Mouse (Mus musculus) neural tube, embryonic 11.5 days (tissue): ENCODE results near the gene Serpinb1b. TPM values are rescaled to one million over a fixed set of nuclear protein-coding genes. Genes with fewer than 3 reads are reported as not detected.

Experiments
- ATAC-seq: fragments of 200-750 bp; cut with Nextera tagmentation; 2 replicates; pipeline ENCODE4 v1.8.0; 2017; ENCODE audit warnings: moderate number of reproducible peaks, mild to moderate bottlenecking, moderate TSS enrichment, moderate library complexity; ENCODE audit not compliant: insufficient read depth, low FRiP score, low TSS enrichment
- DNase-seq: peaks from one replicate; pipeline ENCODE4 v3.0.0-alpha.2; 2015; ENCODE audit warnings: low spot score
- H3K27ac ChIP-seq: fragments of 300-500 bp; sonication (generic); 2 replicates; pipeline ENCODE4 v1.5.1; 2014; ENCODE audit warnings: low read depth, mild to moderate bottlenecking, low read length
- H3K27me3 ChIP-seq: fragments of 300-500 bp; sonication (generic); 2 replicates; pipeline ENCODE4 v1.6.1; 2014; ENCODE audit warnings: mild to moderate bottlenecking, low read length, mixed read lengths; ENCODE audit not compliant: control insufficient read depth, insufficient read depth
- H3K36me3 ChIP-seq: fragments of 300-500 bp; sonication (generic); 2 replicates; pipeline ENCODE4 v1.6.1; 2014; ENCODE audit warnings: mild to moderate bottlenecking, low read length, moderate library complexity, mixed read lengths; ENCODE audit not compliant: control insufficient read depth, insufficient read depth
- H3K4me1 ChIP-seq: fragments of 300-500 bp; sonication (generic); 2 replicates; pipeline ENCODE4 v1.6.1; 2014; ENCODE audit warnings: low read length, mixed read lengths; ENCODE audit not compliant: control insufficient read depth, insufficient read depth
- H3K4me2 ChIP-seq: fragments of 300-500 bp; sonication (generic); 2 replicates; pipeline ENCODE4 v1.6.1; 2014; ENCODE audit warnings: low read depth, mild to moderate bottlenecking, moderate library complexity
- H3K4me3 ChIP-seq: fragments of 300-500 bp; sonication (generic); 2 replicates; pipeline ENCODE4 v1.5.1; 2014; ENCODE audit warnings: low read depth, low read length
- H3K9ac ChIP-seq: fragments of 300-500 bp; sonication (generic); 2 replicates; pipeline ENCODE4 v1.6.1; 2014; ENCODE audit warnings: mild to moderate bottlenecking, low read length
- H3K9me3 ChIP-seq: fragments of 300-500 bp; sonication (generic); 2 replicates; pipeline ENCODE4 v1.6.1; 2016; ENCODE audit warnings: low read length; ENCODE audit not compliant: control insufficient read depth
- WGBS: fragments of 180-500 bp; shearing (Covaris S2); extraction: QIAGEN DNeasy Blood & Tissue Kit; methylation state at CpG from one replicate; pipeline ENCODE4 v1.1.7; 2014; 5-methylcytosine and 5-hydroxymethylcytosine counted together
- polyA plus RNA-seq: library from polyadenylated mRNA; unstranded; fragments of >200 nt; fragmentation: Nextera tagmentation; extraction: Ambion mirVana; gene quantifications from 2 replicates; pipeline ENCODE4 v1.2.1, GENCODE M21; 2014

The Serpinb1b gene
- polyA plus RNA-seq, 1 experiment from 2014 or later: not detected

GRCm38 (mm10) chr13:33141435-33141834, 63.1 kb downstream of the Serpinb1b start:
- DNase-seq (no peak), ATAC-seq (no peak)
- H3K27me3 ChIP-seq: no peaks in the 10 kb centered on the region
- no peak overlapping the region for H3K4me2 ChIP-seq
- no peak overlapping the region for H3K9ac ChIP-seq
- no peaks in the 10 kb centered on the region for H3K36me3 ChIP-seq
- H3K4me3 ChIP-seq: no peak overlapping the region
- H3K4me1 ChIP-seq: no peaks in the 10 kb centered on the region
- WGBS: 87% methylated on average over 3 of the region's 3 CpGs
- H3K9me3 ChIP-seq: no peaks in the 10 kb centered on the region
- H3K27ac ChIP-seq: no peak overlapping the region

Other genes with a start within 250 kb of the Serpinb1b start
- 0.69 and 1.6 TPM in 2 replicates for gene Serpinb1a, start 227.4 kb upstream of the Serpinb1b start, polyA plus RNA-seq
- gene Serpinb1c, start 180.4 kb upstream of the Serpinb1b start, polyA plus RNA-seq: not detected in 2 replicates
- 0.31 and 0.96 TPM in 2 replicates for gene Serpinb6b, start 113.4 kb upstream of the Serpinb1b start, polyA plus RNA-seq
- gene Serpinb9, start 75.3 kb upstream of the Serpinb1b start, polyA plus RNA-seq: 1.2 and 1.4 TPM in 2 replicates
- gene Serpinb9b, start 51.2 kb upstream of the Serpinb1b start, polyA plus RNA-seq: 0.20 TPM in 1 of 2 replicates, not detected in the other
- not detected in 2 replicates for gene Serpinb9c, start 81.2 kb downstream of the Serpinb1b start, polyA plus RNA-seq
- gene Serpinb9d, start 114.4 kb downstream of the Serpinb1b start, polyA plus RNA-seq: not detected in 2 replicates
- not detected in 2 replicates for gene Serpinb9e, start 171.0 kb downstream of the Serpinb1b start, polyA plus RNA-seq
- not detected in 2 replicates for gene Serpinb9f, start 245.5 kb downstream of the Serpinb1b start, polyA plus RNA-seq